Mouse (Mus musculus): ENCODE measurements at regions not wholly inside any gene's neighbourhood (a gene's known extent, or its start where the extent isn't known, plus 50 kb on each side); places are given as distances from the start of the nearest gene placed in this dataset.

GRCm38 (mm10) chr1:119255386-119256096 is 166.5 kb downstream of the Inhbb start:
- DNase-seq, result no peak

GRCm38 (mm10) chr1:119254928-119255327 is 167.1 kb downstream of the Inhbb start:
- DNase-seq, result no peak

DNA sequence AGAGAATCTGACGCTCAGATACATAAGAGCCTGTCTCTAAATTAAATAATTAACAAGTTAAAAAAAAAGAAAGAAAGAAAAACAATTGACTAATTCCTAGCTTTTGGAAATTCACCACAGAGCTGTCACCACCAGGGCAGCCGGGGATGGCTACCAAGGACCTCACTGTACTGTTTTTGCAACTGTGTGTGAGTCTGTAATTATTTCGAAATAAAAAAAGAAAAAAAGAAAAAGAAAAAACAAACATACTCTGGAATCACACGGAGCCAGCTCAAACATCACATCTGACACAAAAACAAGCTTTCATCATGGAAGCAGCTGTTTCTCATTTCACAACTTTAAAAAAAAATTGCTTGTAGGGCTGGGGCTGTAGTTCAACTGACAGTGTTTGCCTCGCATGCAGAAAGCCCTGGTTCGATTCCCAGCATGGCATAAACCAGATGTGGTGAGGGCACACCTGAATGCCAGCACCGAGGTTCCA is 168.6 kb downstream of the Inhbb start:
- no peak for DNase-seq

DNA sequence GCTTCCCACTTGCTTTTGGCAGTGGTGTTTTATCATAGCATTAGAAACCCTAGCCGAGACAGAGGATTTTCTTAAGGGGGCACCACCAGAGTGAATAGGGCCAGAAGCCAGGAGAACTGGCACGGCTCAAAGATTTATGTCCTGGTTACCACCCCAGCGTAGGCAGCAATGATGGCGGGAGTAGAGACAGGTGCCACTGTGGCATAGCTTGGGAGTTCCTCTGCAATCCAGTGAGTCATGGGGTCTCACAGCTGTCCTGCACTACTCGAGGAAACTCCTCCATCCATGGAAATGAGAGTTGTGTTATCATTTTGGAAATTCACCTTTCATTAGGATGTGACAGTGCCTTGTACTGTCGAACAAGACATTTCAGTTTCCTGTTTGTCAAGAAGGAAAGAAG is 169.6 kb downstream of the Inhbb start:
- no peak for DNase-seq

DNA sequence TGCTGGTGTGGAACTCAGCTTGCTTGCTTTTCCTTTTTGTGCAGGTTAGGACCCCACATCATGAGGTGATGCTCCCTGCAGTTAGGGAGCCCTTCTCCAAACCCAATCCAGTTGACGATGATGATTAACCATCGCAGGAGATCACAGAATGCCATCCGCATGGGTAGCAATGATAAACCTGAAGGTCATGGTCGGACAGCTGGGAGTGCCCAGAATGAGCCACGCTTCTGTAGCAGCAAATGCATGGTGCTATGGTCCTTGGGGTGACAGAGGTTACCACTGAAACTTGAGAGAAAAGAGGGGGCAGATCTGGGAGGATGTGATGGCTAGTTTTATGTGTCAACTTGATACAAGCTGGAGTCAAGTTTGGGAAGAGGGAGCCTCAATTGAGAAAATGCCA is 170.3 kb downstream of the Inhbb start:
- no peak for DNase-seq

- no peak for DNase-seq
These were observed 173.1 kb downstream of the Inhbb start for GRCm38 (mm10) chr1:119248776-119249495.

GRCm38 (mm10) chr1:119247117-119247516 is 174.9 kb downstream of the Inhbb start:
- no peak for DNase-seq

DNA sequence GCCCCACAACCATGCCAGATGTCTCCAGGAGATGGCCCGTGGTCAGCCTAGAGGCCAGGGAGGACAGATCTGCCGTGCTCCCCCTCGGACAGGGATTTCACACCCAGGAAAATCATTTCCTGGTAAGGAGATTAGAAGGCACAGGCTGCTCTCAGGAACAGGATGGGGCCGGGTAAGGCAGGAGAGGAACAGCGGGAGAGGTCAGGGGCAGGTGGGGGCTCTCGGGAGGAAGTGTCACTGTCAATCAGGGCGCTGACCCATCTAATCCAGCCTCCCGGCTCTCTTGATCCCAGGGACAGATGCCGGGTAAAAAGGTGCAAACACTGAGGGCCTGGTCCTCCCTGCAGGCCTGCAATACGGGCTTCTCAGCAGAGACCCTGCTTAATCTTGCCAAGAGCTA is 183.6 kb downstream of the Inhbb start:
- DNase-seq, result no peak

- DNase-seq, result no peak
These were observed 183.4 kb upstream of the Gli2 start for GRCm38 (mm10) chr1:119236787-119237186.

DNA sequence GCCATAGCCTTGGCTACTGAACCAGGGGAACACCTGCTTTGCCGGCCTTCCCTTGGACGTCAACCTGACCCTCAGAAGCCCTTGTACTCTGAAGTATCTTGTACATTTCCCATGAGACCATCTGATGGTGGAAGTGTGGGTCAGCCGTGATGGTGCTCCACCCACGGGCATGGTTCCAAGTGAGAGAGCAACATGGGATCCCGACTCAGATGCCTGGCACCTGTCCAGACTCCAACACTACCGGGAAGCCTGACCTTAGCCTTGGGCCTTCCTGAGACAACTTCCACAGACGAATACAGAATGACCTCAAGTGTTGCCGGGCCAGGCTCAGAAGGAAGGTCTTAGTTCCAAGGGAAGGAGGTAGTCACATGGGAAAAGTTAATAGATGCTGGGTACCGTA is 181.0 kb upstream of the Gli2 start:
- no peak for DNase-seq

DNA sequence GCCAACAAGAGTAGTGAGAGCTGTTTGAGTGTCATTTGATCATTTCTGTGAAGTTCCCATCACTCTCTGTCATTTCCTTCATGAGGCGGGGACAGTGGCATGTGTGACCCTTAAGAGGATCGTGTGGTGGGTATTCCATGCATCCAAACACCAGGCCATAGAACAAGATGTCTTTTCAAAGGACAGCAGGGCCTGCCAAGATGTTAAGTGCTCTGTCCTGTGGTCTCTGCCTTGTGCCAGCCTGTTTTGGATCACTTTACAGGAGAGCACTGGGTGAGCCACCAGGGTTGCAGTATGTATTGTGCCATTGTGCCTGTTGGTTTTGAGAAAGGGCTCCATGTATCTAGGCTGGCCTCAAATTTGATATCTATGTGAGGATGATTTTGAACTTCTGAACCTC is 173.6 kb upstream of the Gli2 start:
- no peak for DNase-seq

DNA sequence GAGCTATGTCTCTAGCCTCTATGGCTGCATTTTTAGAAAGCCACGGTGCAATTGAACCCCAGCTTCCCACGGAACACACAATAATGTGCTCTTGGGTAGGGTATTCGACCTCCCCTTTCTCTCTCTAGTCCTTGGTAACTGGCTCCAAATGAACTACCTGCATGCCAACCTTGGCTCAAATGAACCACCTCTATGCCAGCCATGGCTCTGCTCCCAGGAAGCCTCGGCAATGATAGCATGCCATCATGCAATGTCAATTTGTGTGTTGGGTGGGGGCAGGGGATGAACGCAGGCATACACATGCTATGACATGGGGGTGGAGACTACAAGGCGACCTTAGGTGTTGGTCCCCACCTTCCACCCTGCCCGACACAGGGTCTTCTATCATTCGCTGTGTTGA is 170.5 kb upstream of the Gli2 start:
- no peak for DNase-seq

- no peak for DNase-seq
These were observed 168.5 kb upstream of the Gli2 start for GRCm38 (mm10) chr1:119221901-119222300.

- no peak for DNase-seq
These were observed 167.6 kb upstream of the Gli2 start for GRCm38 (mm10) chr1:119221012-119221411.

DNA sequence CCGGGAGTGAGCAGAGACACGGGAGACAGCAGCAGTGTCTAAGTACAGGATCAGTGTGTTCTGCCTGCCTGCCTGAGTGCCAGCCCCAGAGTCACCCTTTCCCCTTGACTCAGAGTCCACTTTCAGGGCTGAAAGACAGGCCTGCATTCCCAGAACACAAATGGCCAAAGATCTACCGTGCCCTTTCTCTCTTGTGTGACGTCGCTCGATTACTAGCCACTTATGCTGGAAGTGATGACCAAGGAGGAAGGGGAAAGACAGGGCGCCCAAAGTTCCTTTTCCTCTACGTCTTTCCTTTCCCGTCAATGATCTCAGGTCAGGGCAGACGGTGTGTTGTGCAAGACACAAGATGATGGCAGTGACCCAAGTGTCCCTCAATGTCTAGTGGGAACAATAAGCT is 166.4 kb upstream of the Gli2 start:
- DNase-seq, result no peak

DNA sequence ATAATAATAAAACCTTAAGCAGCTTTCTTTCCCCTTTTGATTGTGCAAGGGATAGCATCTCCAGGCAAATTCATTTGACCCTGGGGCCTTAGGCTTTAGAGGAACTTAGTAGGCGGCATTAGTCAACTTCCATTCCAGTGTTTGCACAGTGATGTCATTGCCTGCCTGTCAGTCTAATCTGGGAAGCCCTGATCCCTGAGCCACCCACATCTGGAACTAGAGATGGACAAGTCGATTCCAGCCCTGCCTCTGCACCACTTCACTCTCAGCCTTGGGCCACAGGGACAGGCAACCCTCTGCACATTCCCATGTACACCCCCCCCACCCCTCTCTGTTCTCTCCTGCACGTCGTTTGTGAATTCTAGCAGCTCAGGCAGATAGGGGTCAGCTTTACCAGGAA is 164.0 kb upstream of the Gli2 start:
- no peak for DNase-seq

DNA sequence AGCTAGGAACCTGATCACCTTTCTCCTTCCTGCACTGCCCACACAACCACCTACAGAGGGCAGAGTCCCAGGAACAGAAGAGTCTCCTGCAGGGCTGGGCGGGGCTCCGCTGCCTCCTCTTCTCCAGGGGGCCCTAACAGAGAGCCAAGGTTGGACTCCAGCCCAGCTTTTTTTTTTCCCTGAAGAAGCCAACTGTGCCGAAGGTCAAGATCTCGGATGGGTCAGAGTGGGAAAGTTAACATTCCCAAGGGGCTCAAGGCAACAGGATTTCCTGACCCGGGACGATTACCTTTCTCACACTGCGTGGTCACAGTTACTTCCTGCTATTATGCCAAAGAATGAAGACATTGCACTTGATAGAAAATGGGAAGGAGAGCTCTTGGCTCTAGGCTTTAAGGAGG is 156.2 kb upstream of the Gli2 start:
- DNase-seq, result no peak

- no peak for DNase-seq
These were observed 149.0 kb upstream of the Gli2 start for GRCm38 (mm10) chr1:119202456-119202855.

- no peak for DNase-seq
These were observed 143.9 kb upstream of the Gli2 start for GRCm38 (mm10) chr1:119197415-119197700.

- no peak for DNase-seq
These were observed 143.4 kb upstream of the Gli2 start for GRCm38 (mm10) chr1:119196674-119197414.

- DNase-seq, result no peak
These were observed 141.1 kb upstream of the Gli2 start for GRCm38 (mm10) chr1:119194533-119194932.

- no peak for DNase-seq
These were observed 137.8 kb upstream of the Gli2 start for GRCm38 (mm10) chr1:119191177-119191576.

DNA sequence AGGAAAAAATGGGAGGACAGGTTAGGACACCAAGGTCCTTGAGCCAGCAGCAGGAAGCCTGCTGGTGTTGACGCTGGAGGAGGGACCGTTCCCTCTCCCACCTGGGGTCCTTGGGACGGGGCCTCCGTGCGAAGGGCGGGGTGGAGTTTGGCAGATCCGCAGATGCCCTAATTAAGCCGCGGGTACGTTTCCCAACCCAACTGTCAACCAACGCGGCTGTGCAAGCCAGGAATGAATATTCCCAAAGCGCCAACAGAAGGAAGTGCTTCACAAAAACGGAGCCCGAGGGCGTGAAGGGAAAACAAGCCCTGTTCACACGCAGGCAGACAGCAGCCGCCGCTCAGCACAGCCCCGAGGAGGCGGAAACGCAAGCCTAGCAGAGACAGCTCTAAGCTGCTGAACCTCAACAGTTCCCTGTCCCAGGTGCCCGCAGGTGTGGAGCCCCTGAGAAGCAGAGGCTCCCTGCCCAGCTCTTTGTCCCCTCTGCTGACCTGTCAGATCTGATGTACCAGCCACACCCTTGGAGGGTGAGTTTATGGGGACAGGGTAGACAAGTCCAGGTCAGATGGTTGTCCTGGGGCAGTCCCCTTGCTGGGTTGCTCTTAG is 136.1 kb upstream of the Gli2 start:
- DNase-seq, result no peak

GRCm38 (mm10) chr1:119187301-119187700 is 133.9 kb upstream of the Gli2 start:
- no peak for DNase-seq
